Mouse (Mus musculus): ENCODE data around the gene Trir. TPM values are rescaled to one million over a fixed set of nuclear protein-coding genes. Genes with fewer than 3 reads are reported as not detected.

The Trir gene
- 198 TPM for polyA plus RNA-seq (2012; fragmentation: generic; extraction: Trizol)

GRCm38 (mm10) chr8:85026670-85027515 lies at the start of gene Trir:
TSS of gene Trir (plus strand) at chr8:85026823.
- H3K4me2 ChIP-seq (ENCODE audit: low read depth), result peak within 1 kb of the TSS; percentile 99
- peak within 1 kb of the TSS; percentile 75 for H3ac ChIP-seq (ENCODE audit: control insufficient read depth, insufficient read length)
- no peaks in the 10 kb centered on the region for H3K27me3 ChIP-seq (ENCODE audit: control insufficient read depth, insufficient read depth, insufficient read length)
- H3K36me3 ChIP-seq (ENCODE audit: control insufficient read depth, insufficient read depth), result peaks cover 17% of the 10 kb centered on the region
- peaks cover 58% of the 10 kb centered on the region for H3K79me2 ChIP-seq (ENCODE audit: control insufficient read depth, insufficient read depth)
- H3K4me3 ChIP-seq, result peak within 1 kb of the TSS; percentile 99
- peak in 1 of 3 experiments; percentile 54 for TF ChIP-seq MYOD1 (IDR thresholded peaks at IDR 0.05; ENCODE audit: control insufficient read depth in 1 of 3, insufficient read length in 2 of 3, low read depth in 2 of 3)
- peak in 1 of 3 experiments; percentile 59 for TF ChIP-seq MYOG (IDR thresholded peaks at IDR 0.05; ENCODE audit: control insufficient read depth in 1 of 3, insufficient read depth in 1 of 3, insufficient read length in 2 of 3, low read depth in 2 of 3)
- peak; percentile 85 for TF ChIP-seq E2F4 (IDR thresholded peaks at IDR 0.05; ENCODE audit: insufficient read depth)
- no peak for TF ChIP-seq REST (IDR thresholded peaks at IDR 0.05; ENCODE audit: insufficient read depth, insufficient read length)
- no peak for TF ChIP-seq TCF3 (IDR thresholded peaks at IDR 0.05; ENCODE audit: insufficient read length, low read depth)
- TF ChIP-seq POLR2AphosphoS2 (IDR thresholded peaks at IDR 0.05; ENCODE audit: insufficient read length, low read depth), result peak; percentile 76
- TF ChIP-seq CEBPB (IDR thresholded peaks at IDR 0.05; ENCODE audit: insufficient read depth, poor library complexity, severe bottlenecking), result no peak
- TF ChIP-seq USF1 (IDR thresholded peaks at IDR 0.05; ENCODE audit: low read depth), result no peak
- TF ChIP-seq POLR2A (IDR thresholded peaks at IDR 0.05; ENCODE audit: insufficient read length, low read depth), result peak; percentile 93

- Histone ChIP-seq H3K4me2 (ENCODE audit: low read depth) (peak overlapping the region; percentile 99), H3K27me3 (ENCODE audit: control insufficient read depth, insufficient read depth, insufficient read length) (no peaks in the 10 kb centered on the region), H3K79me2 (ENCODE audit: control insufficient read depth, insufficient read depth) (peaks cover 18% of the 10 kb centered on the region), H3K4me3 (peak overlapping the region; percentile 92), H3ac (ENCODE audit: control insufficient read depth, insufficient read length) (peak overlapping the region; percentile 64), H3K36me3 (ENCODE audit: control insufficient read depth, insufficient read depth) (peaks cover 5% of the 10 kb centered on the region)
- TF ChIP-seq MAX (IDR thresholded peaks at IDR 0.05; ENCODE audit: low read depth) (no peak), POLR2AphosphoS2 (IDR thresholded peaks at IDR 0.05; ENCODE audit: insufficient read length, low read depth) (peak; percentile 86), MYOG (IDR thresholded peaks at IDR 0.05; ENCODE audit: control insufficient read depth in 1 of 3, insufficient read depth in 1 of 3, insufficient read length in 2 of 3, low read depth in 2 of 3) (peak in 1 of 3 experiments; percentile 44), TCF3 (IDR thresholded peaks at IDR 0.05; ENCODE audit: insufficient read length, low read depth) (no peak), POLR2A (IDR thresholded peaks at IDR 0.05; ENCODE audit: insufficient read length, low read depth) (peak; percentile 74), CEBPB (IDR thresholded peaks at IDR 0.05; ENCODE audit: insufficient read depth, poor library complexity, severe bottlenecking) (no peak), SRF (IDR thresholded peaks at IDR 0.05; ENCODE audit: control insufficient read depth, insufficient read length, low read depth) (peak; percentile 7), MYOD1 (IDR thresholded peaks at IDR 0.05; ENCODE audit: control insufficient read depth in 1 of 3, insufficient read length in 2 of 3, low read depth in 2 of 3) (peak in 2 of 3 experiments; percentile 1 to 61), E2F4 (IDR thresholded peaks at IDR 0.05; ENCODE audit: insufficient read depth) (no peak), REST (IDR thresholded peaks at IDR 0.05; ENCODE audit: insufficient read depth, insufficient read length) (no peak), USF1 (IDR thresholded peaks at IDR 0.05; ENCODE audit: low read depth) (peak; percentile 36), TCF12 (IDR thresholded peaks at IDR 0.05; ENCODE audit: insufficient read depth, poor library complexity, severe bottlenecking) (no peak)
Observed at GRCm38 (mm10) chr8:84977435-84978247, 49.0 kb upstream of the Trir start.

DNA sequence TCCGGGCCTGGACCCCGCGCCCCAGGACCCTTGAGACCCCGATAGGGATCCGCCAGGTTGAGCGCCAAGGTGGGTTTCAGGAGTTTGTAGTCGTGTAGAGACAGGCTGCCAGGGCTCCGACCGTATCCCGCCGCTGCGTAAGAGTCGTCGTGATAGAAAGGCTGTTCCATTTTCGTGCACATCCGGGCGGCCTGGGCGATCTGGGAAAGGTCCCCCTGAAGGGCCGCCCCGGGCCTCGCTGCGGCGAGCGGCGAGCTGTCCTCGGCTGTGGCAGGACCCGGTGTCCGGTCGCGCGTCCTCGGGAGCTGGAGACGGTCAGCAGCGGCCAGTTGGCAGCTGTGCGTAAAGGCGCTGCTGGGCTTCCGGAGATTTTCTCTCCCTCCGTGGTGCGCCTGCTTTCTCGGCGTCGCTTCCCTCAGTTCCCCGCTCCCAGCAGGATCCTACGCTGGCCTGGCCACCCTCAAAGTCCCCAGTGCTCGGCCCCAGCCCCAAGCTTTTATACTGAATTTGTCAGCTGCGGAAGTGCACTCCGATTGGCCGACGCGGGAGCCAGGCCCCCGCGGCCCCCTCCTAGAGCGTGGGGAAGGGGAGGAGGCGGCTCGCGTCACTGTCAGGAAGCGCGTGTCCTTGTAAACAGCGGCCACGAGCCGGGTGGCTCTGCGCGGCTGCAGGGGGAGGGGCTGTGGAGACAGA lies 48.2 kb upstream of the Trir start, which contains the start of gene Junb:
Gene Junb (minus strand): TSS at position 471 of the 693 bp plus-strand sequence.
- Histone ChIP-seq H3K79me2 (ENCODE audit: control insufficient read depth, insufficient read depth) (peaks cover 18% of the 10 kb centered on the region), H3K36me3 (ENCODE audit: control insufficient read depth, insufficient read depth) (no peaks in the 10 kb centered on the region), H3K4me3 (peak within 1 kb of the TSS; percentile 92), H3K4me2 (ENCODE audit: low read depth) (peak within 1 kb of the TSS; percentile 99), H3ac (ENCODE audit: control insufficient read depth, insufficient read length) (peak within 1 kb of the TSS; percentile 64), H3K27me3 (ENCODE audit: control insufficient read depth, insufficient read depth, insufficient read length) (no peaks in the 10 kb centered on the region)
- TF ChIP-seq SRF (IDR thresholded peaks at IDR 0.05; ENCODE audit: control insufficient read depth, insufficient read length, low read depth) (no peak), MYOD1 (IDR thresholded peaks at IDR 0.05; ENCODE audit: control insufficient read depth in 1 of 3, insufficient read length in 2 of 3, low read depth in 2 of 3) (peak in 1 of 3 experiments; percentile 36), TCF3 (IDR thresholded peaks at IDR 0.05; ENCODE audit: insufficient read length, low read depth) (no peak), MAX (IDR thresholded peaks at IDR 0.05; ENCODE audit: low read depth) (peak; percentile 96), POLR2AphosphoS2 (IDR thresholded peaks at IDR 0.05; ENCODE audit: insufficient read length, low read depth) (peak; percentile 96), CEBPB (IDR thresholded peaks at IDR 0.05; ENCODE audit: insufficient read depth, poor library complexity, severe bottlenecking) (no peak), E2F4 (IDR thresholded peaks at IDR 0.05; ENCODE audit: insufficient read depth) (no peak), TCF12 (IDR thresholded peaks at IDR 0.05; ENCODE audit: insufficient read depth, poor library complexity, severe bottlenecking) (no peak), MYOG (IDR thresholded peaks at IDR 0.05; ENCODE audit: control insufficient read depth in 1 of 3, insufficient read depth in 1 of 3, insufficient read length in 2 of 3, low read depth in 2 of 3) (peak in 1 of 3 experiments; percentile 41), USF1 (IDR thresholded peaks at IDR 0.05; ENCODE audit: low read depth) (no peak), REST (IDR thresholded peaks at IDR 0.05; ENCODE audit: insufficient read depth, insufficient read length) (peak; percentile 33), POLR2A (IDR thresholded peaks at IDR 0.05; ENCODE audit: insufficient read length, low read depth) (peak; percentile 94)

Measured in myocyte (in vitro differentiated cells).